Mouse (Mus musculus) hindbrain, embryonic 12.5 days (tissue): ENCODE data around the gene Rnf180. TPM values are rescaled to one million over a fixed set of nuclear protein-coding genes. Genes with fewer than 3 reads are reported as not detected.
A peak's percentile ranks its signal among the peaks of the same experiment; 100 is the strongest.
"Not testable (repeated sequence)": the region's sequence is repeated elsewhere in the genome, so short reads cannot be mapped to it uniquely, and the experiment has no call there.

Source experiments
- ATAC-seq: fragments of 200-750 bp; cut with Nextera tagmentation; 2 replicates; pipeline ENCODE4 v1.8.0; 2017; ENCODE audit warnings: moderate TSS enrichment; ENCODE audit not compliant: low FRiP score
- H3K27ac ChIP-seq: fragments of 300-500 bp; sonication (generic); 2 replicates; pipeline ENCODE4 v1.5.1; 2016; ENCODE audit warnings: mild to moderate bottlenecking
- H3K27me3 ChIP-seq: fragments of 300-500 bp; sonication (generic); 2 replicates; pipeline ENCODE4 v1.6.1; 2016; ENCODE audit warnings: mild to moderate bottlenecking
- H3K36me3 ChIP-seq: fragments of 300-500 bp; sonication (generic); 2 replicates; pipeline ENCODE4 v1.6.1; 2016; ENCODE audit warnings: mild to moderate bottlenecking
- H3K4me1 ChIP-seq: fragments of 300-500 bp; sonication (generic); 2 replicates; pipeline ENCODE4 v1.6.1; 2016
- H3K4me2 ChIP-seq: fragments of 300-500 bp; sonication (generic); replicated peaks from 2 replicates; pipeline ENCODE4 v1.6.1; 2016; ENCODE audit warnings: mild to moderate bottlenecking
- H3K4me3 ChIP-seq: fragments of 300-500 bp; sonication (generic); 2 replicates; pipeline ENCODE4 v1.5.1; 2016; ENCODE audit warnings: mild to moderate bottlenecking
- H3K9ac ChIP-seq: fragments of 300-500 bp; sonication (generic); 2 replicates; pipeline ENCODE4 v1.6.1; 2016; ENCODE audit warnings: mild to moderate bottlenecking, moderate library complexity
- H3K9me3 ChIP-seq: fragments of 300-500 bp; sonication (generic); replicated peaks from 2 replicates; pipeline ENCODE4 v1.6.1; 2016; ENCODE audit warnings: mild to moderate bottlenecking
- WGBS: fragments of 180-500 bp; shearing (Covaris S2); methylation state at CpG from one replicate; pipeline ENCODE4 v1.1.7; 2016; 5-methylcytosine and 5-hydroxymethylcytosine counted together
- polyA plus RNA-seq: library from polyadenylated mRNA; unstranded; fragments of >200 nt; fragmentation: Nextera tagmentation; extraction: Ambion mirVana; gene quantifications from 2 replicates; pipeline ENCODE4 v1.2.1, GENCODE M21; 2016

The Rnf180 gene
- 16.4 and 18.2 TPM in 2 replicates for polyA plus RNA-seq

- WGBS: 53% methylated on average over 11 of the region's 11 CpGs
- Histone ChIP-seq H3K27ac (peak within 1 kb of the TSS; percentile 68), H3K4me2 (peak within 1 kb of the TSS; percentile 73), H3K9ac (peak within 1 kb of the TSS; percentile 93), H3K4me3 (peak within 1 kb of the TSS; percentile 86), H3K4me1 (peaks cover 18% of the 10 kb centered on the region), H3K9me3 (no peaks in the 10 kb centered on the region), H3K36me3 (no peaks in the 10 kb centered on the region), H3K27me3 (no peaks in the 10 kb centered on the region)
- no peak for ATAC-seq
These were observed at the start of gene Rnf180 for GRCm38 (mm10) chr13:105294715-105295114. Gene Rnf180, minus strand, starts transcription at chr13:105294815.

- Histone ChIP-seq H3K9ac (no peak overlapping the region), H3K36me3 (no peaks in the 10 kb centered on the region), H3K4me1 (no peaks in the 10 kb centered on the region), H3K27ac (no peak overlapping the region), H3K9me3 (no peaks in the 10 kb centered on the region), H3K4me2 (no peak overlapping the region), H3K27me3 (no peaks in the 10 kb centered on the region), H3K4me3 (no peak overlapping the region)
- ATAC-seq: no peak
- 71% methylated on average over 5 of the region's 5 CpGs for WGBS
These were observed 36.8 kb upstream of the Rnf180 start for GRCm38 (mm10) chr13:105331199-105331968.

- no peaks in the 10 kb centered on the region for H3K36me3 ChIP-seq
- no peak overlapping the region for H3K4me2 ChIP-seq
- no peak overlapping the region for H3K27ac ChIP-seq
- WGBS: 77% methylated on average over 1 of the region's 1 CpGs
- H3K4me3 ChIP-seq: no peak overlapping the region
- H3K9me3 ChIP-seq: no peaks in the 10 kb centered on the region
- H3K9ac ChIP-seq: no peak overlapping the region
- H3K4me1 ChIP-seq: no peaks in the 10 kb centered on the region
- ATAC-seq: no peak
- H3K27me3 ChIP-seq: no peaks in the 10 kb centered on the region
These were observed 32.3 kb upstream of the Rnf180 start for GRCm38 (mm10) chr13:105326946-105327345.

GRCm38 (mm10) chr13:105316926-105317325, 22.3 kb upstream of the Rnf180 start:
- no peak overlapping the region for H3K9ac ChIP-seq
- no peaks in the 10 kb centered on the region for H3K36me3 ChIP-seq
- 81% methylated on average over 1 of the region's 1 CpGs for WGBS
- H3K4me2 ChIP-seq: no peak overlapping the region
- H3K9me3 ChIP-seq: no peaks in the 10 kb centered on the region
- H3K27me3 ChIP-seq: no peaks in the 10 kb centered on the region
- H3K4me3 ChIP-seq: no peak overlapping the region
- no peaks in the 10 kb centered on the region for H3K4me1 ChIP-seq
- no peak for ATAC-seq
- H3K27ac ChIP-seq: no peak overlapping the region

GRCm38 (mm10) chr13:105316009-105316408, 21.4 kb upstream of the Rnf180 start:
- Histone ChIP-seq H3K27me3 (no peaks in the 10 kb centered on the region), H3K36me3 (no peaks in the 10 kb centered on the region), H3K9me3 (no peaks in the 10 kb centered on the region), H3K4me3 (no peak overlapping the region), H3K27ac (no peak overlapping the region), H3K9ac (no peak overlapping the region), H3K4me2 (no peak overlapping the region), H3K4me1 (no peaks in the 10 kb centered on the region)
- WGBS: 88% methylated on average over 6 of the region's 6 CpGs
- ATAC-seq: no peak

- Histone ChIP-seq H3K27me3 (no peaks in the 10 kb centered on the region), H3K36me3 (no peaks in the 10 kb centered on the region), H3K27ac (no peak overlapping the region), H3K4me3 (no peak overlapping the region), H3K4me2 (no peak overlapping the region), H3K4me1 (no peaks in the 10 kb centered on the region), H3K9me3 (no peaks in the 10 kb centered on the region), H3K9ac (no peak overlapping the region)
- no peak for ATAC-seq
- 88% methylated on average over 6 of the region's 6 CpGs for WGBS
These were observed 18.1 kb upstream of the Rnf180 start for GRCm38 (mm10) chr13:105312763-105313162.

- not testable (repeated sequence) for H3K4me1 ChIP-seq, H3K27ac ChIP-seq, ATAC-seq, H3K27me3 ChIP-seq, H3K9ac ChIP-seq, H3K36me3 ChIP-seq, H3K4me3 ChIP-seq, H3K4me2 ChIP-seq, H3K9me3 ChIP-seq
- WGBS: 88% methylated on average over 4 of the region's 4 CpGs
These were observed 15.9 kb upstream of the Rnf180 start for GRCm38 (mm10) chr13:105310562-105310961.

- WGBS: 93% methylated on average over 2 of the region's 2 CpGs
- Histone ChIP-seq H3K9ac (no peak overlapping the region), H3K27ac (no peak overlapping the region), H3K36me3 (no peaks in the 10 kb centered on the region), H3K4me3 (no peak overlapping the region), H3K4me2 (no peak overlapping the region), H3K27me3 (no peaks in the 10 kb centered on the region), H3K9me3 (no peaks in the 10 kb centered on the region), H3K4me1 (no peaks in the 10 kb centered on the region)
- ATAC-seq: no peak
These were observed 10.9 kb upstream of the Rnf180 start for GRCm38 (mm10) chr13:105305513-105305912.

GRCm38 (mm10) chr13:105304054-105304453, 9.4 kb upstream of the Rnf180 start:
- no peaks in the 10 kb centered on the region for H3K27me3 ChIP-seq
- ATAC-seq: no peak
- 61% methylated on average over 4 of the region's 4 CpGs for WGBS
- no peak overlapping the region for H3K27ac ChIP-seq
- H3K36me3 ChIP-seq: no peaks in the 10 kb centered on the region
- H3K4me3 ChIP-seq: no peak overlapping the region
- H3K9me3 ChIP-seq: no peaks in the 10 kb centered on the region
- no peak overlapping the region for H3K4me2 ChIP-seq
- no peak overlapping the region for H3K9ac ChIP-seq
- no peaks in the 10 kb centered on the region for H3K4me1 ChIP-seq

- Histone ChIP-seq H3K4me2 (no peak overlapping the region), H3K4me1 (no peaks in the 10 kb centered on the region), H3K4me3 (no peak overlapping the region), H3K27me3 (no peaks in the 10 kb centered on the region), H3K9ac (no peak overlapping the region), H3K9me3 (no peaks in the 10 kb centered on the region), H3K36me3 (no peaks in the 10 kb centered on the region), H3K27ac (no peak overlapping the region)
- ATAC-seq: no peak
- WGBS: 76% methylated on average over 4 of the region's 4 CpGs
These were observed 5.4 kb upstream of the Rnf180 start for GRCm38 (mm10) chr13:105300009-105300346.

GRCm38 (mm10) chr13:105299162-105300008, 4.8 kb upstream of the Rnf180 start:
- H3K27ac ChIP-seq: no peak overlapping the region
- H3K4me2 ChIP-seq: no peak overlapping the region
- ATAC-seq: no peak
- 72% methylated on average over 4 of the region's 4 CpGs for WGBS
- no peak overlapping the region for H3K9ac ChIP-seq
- H3K4me3 ChIP-seq: no peak overlapping the region
- 0 out of 2 replicates have a peak, but pooled peaks cover 2% of the 10 kb centered on the region for H3K4me1 ChIP-seq
- H3K36me3 ChIP-seq: no peaks in the 10 kb centered on the region
- H3K9me3 ChIP-seq: no peaks in the 10 kb centered on the region
- no peaks in the 10 kb centered on the region for H3K27me3 ChIP-seq

- no peaks in the 10 kb centered on the region for H3K27me3 ChIP-seq
- peak overlapping the region; percentile 68 for H3K27ac ChIP-seq
- peak overlapping the region; percentile 73 for H3K4me2 ChIP-seq
- WGBS: under 1% methylated on average over 75 of the region's 91 CpGs
- H3K9ac ChIP-seq: peak overlapping the region; percentile 93
- H3K36me3 ChIP-seq: no peaks in the 10 kb centered on the region
- H3K9me3 ChIP-seq: no peaks in the 10 kb centered on the region
- ATAC-seq: peak; percentile 92
- H3K4me3 ChIP-seq: peak overlapping the region; percentile 86
- peaks cover 18% of the 10 kb centered on the region for H3K4me1 ChIP-seq
These were observed 591 bp downstream of the Rnf180 start for GRCm38 (mm10) chr13:105293781-105294667.
